Mouse (Mus musculus) limb, embryonic 14.5 days (tissue): ENCODE results near the gene Gtf2e1. TPM values are rescaled to one million over a fixed set of nuclear protein-coding genes. Genes with fewer than 3 reads are reported as not detected.

ENCODE experiments used
- ATAC-seq: fragments of 200-750 bp; cut with Nextera tagmentation; 2 replicates; pipeline ENCODE4 v1.8.0; 2017; ENCODE audit warnings: low read depth, moderate number of reproducible peaks, moderate TSS enrichment; ENCODE audit not compliant: low FRiP score
- DNase-seq: peaks from one replicate; pipeline ENCODE4 v3.0.0-alpha.2; 2015; ENCODE audit warnings: low spot score
- H3K27ac ChIP-seq: fragments of 300-500 bp; sonication (generic); replicated peaks from 2 replicates; pipeline ENCODE4 v1.5.1; 2014; ENCODE audit warnings: low read depth, mild to moderate bottlenecking, low read length, moderate library complexity, mixed read lengths
- H3K27me3 ChIP-seq: fragments of 300-500 bp; sonication (generic); 2 replicates; pipeline ENCODE4 v1.6.1; 2014; ENCODE audit warnings: low read length, mixed read lengths; ENCODE audit not compliant: control insufficient read depth, insufficient read depth
- H3K36me3 ChIP-seq: fragments of 300-500 bp; sonication (generic); 2 replicates; pipeline ENCODE4 v1.6.1; 2014; ENCODE audit warnings: mild to moderate bottlenecking, low read length, moderate library complexity, mixed read lengths; ENCODE audit not compliant: control insufficient read depth, insufficient read depth
- H3K4me1 ChIP-seq: fragments of 300-500 bp; sonication (generic); 2 replicates; pipeline ENCODE4 v1.6.1; 2014; ENCODE audit warnings: antibody characterized with exemption, low read length, mixed read lengths; ENCODE audit not compliant: control insufficient read depth, insufficient read depth
- H3K4me2 ChIP-seq: fragments of 300-500 bp; sonication (generic); replicated peaks from 2 replicates; pipeline ENCODE4 v1.6.1; 2014; ENCODE audit warnings: low read depth, mild to moderate bottlenecking, low read length, moderate library complexity; ENCODE audit not compliant: severe bottlenecking
- H3K4me3 ChIP-seq: fragments of 300-500 bp; sonication (generic); replicated peaks from 2 replicates; pipeline ENCODE4 v1.5.1; 2014; ENCODE audit warnings: low read length
- H3K9ac ChIP-seq: fragments of 300-500 bp; sonication (generic); 2 replicates; pipeline ENCODE4 v1.6.1; 2014; ENCODE audit warnings: mild to moderate bottlenecking, low read depth, low read length, moderate library complexity; ENCODE audit not compliant: severe bottlenecking
- H3K9me3 ChIP-seq: fragments of 300-500 bp; sonication (generic); 2 replicates; pipeline ENCODE4 v1.6.1; 2016; ENCODE audit warnings: low read length; ENCODE audit not compliant: control insufficient read depth
- POLR2A ChIP-seq: fragments of 200-500 bp; IDR thresholded peaks from 2 replicates; pipeline ENCODE4 v1.8.0; 2012; ENCODE audit warnings: inconsistent platforms, mild to moderate bottlenecking, moderate library complexity, borderline replicate concordance; ENCODE audit not compliant: insufficient read depth, insufficient read length; ENCODE audit errors: extremely low read depth
- WGBS: fragments of 180-500 bp; shearing (Covaris S2); extraction: QIAGEN DNeasy Blood & Tissue Kit; methylation state at CpG from one replicate; pipeline ENCODE4 v1.1.7; 2014; 5-methylcytosine and 5-hydroxymethylcytosine counted together
- polyA plus RNA-seq, 2 experiments: library from polyadenylated mRNA; depleted of rRNA in 1 of 2; stranded (reverse) in 1 of 2; unstranded in 1 of 2; fragments of >200 nt; fragmentation: Nextera tagmentation in 1 of 2; extraction: Ambion mirVana in 1 of 2; gene quantifications; 2 replicates each; pipeline versions ENCODE4 v1.2.1 to v1.2.3; 2012 to 2014

The Gtf2e1 gene
- 17.7 and 23.0 TPM in 2 replicates for polyA plus RNA-seq (2012; rRNA removed)
- polyA plus RNA-seq (2014; fragmentation: Nextera tagmentation; extraction: Ambion mirVana): 28.2 and 28.9 TPM in 2 replicates

DNA sequence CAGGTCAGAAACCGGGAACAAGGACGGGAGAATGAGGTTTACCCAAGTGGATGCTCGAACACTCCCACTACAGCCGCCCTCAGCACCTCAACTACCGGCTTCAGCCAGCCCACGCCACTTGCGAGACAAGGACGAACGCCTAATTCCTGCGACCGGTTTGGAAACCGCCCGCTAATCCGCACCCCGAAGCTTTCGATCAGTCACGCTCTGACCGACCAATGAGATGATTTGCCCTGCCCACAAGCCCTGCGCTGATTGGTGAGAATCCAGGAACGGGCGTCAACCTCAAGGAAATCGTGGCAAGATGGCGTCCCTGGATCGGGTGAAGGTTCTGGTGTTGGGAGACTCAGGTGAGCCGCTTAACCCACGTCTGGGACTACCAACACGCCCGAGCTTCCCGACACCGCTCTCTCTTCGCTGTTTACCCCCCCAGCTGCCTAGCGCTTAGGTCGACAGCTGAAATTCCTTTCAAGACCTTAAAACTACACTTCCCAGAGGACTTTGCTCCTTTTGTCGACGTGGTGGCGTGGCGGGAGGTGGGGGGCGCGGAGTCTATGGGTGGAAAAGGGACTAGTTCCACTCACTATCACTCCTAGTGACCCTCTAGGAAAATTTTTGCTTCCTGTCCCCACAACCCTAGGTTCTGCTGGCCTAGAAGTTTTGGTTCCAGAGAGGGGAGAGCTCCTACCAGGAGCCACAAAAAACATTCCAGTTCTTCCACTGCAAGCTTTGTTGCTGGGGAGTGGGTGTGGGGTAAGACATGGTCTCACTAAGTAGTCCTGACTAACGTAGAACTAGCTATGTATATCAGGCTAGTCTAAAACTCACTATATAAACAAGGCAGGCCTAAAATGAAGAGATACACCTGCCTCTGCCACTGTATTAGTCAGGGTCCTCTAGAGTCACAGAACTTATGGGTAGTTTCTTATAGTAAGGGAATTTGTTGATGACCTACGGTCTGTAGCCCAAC is at the start of gene Gtf2e1, which contains the start of gene Rabl3:
Gtf2e1 (minus strand) TSS at position 179 of the 970 bp plus-strand sequence.
Rabl3 (plus strand) TSS at position 275 of the 970 bp plus-strand sequence.
- ATAC-seq (peak; percentile 99), DNase-seq (peak; percentile 98)
- Histone ChIP-seq H3K4me1 (peaks cover 10% of the 10 kb centered on the region), H3K36me3 (peaks cover 11% of the 10 kb centered on the region; the same call in 1 of the 2 replicates), H3K4me3 (peak within 1 kb of the TSS; percentile 59), H3K27me3 (no peaks in the 10 kb centered on the region), H3K9me3 (no peaks in the 10 kb centered on the region), H3K4me2 (peak within 1 kb of the TSS; percentile 72), H3K9ac (peak within 1 kb of the TSS; percentile 76), H3K27ac (peak within 1 kb of the TSS; percentile 96)
- TF ChIP-seq POLR2A: peak; percentile 66; the same call in 1 of the 2 replicates
- WGBS: 2% methylated on average over 41 of the region's 41 CpGs

DNA sequence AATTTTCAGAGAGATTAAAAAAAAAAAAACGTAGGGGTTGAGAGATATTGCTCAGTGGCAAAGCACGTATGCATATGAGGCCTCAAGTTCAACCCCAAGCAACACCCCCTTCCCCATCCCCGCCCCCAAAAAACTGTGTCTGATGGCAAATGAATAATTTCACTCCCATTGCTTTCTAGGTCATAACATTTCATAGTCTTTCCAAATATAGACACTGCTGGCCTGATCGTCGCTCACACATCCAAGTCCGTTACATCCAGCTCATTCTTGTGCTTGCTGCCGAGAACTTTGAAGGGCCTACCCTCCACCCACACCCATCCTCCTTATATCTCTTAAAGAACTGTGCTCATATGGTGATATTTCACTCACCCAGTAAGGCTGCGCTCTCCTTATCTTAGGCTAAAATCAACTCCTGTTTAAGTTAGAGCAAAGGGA is 45.6 kb upstream of the Gtf2e1 start:
- ATAC-seq: no peak
- TF ChIP-seq POLR2A: no peak
- peaks cover 13% of the 10 kb centered on the region for H3K4me1 ChIP-seq
- H3K27ac ChIP-seq: no peak overlapping the region
- no peaks in the 10 kb centered on the region for H3K27me3 ChIP-seq
- H3K4me2 ChIP-seq: no peak overlapping the region
- no peaks in the 10 kb centered on the region for H3K9me3 ChIP-seq
- H3K36me3 ChIP-seq: no peaks in the 10 kb centered on the region
- 68% methylated on average over 8 of the region's 8 CpGs for WGBS
- no peak overlapping the region for H3K9ac ChIP-seq
- no peak for DNase-seq
- no peak overlapping the region for H3K4me3 ChIP-seq

DNA sequence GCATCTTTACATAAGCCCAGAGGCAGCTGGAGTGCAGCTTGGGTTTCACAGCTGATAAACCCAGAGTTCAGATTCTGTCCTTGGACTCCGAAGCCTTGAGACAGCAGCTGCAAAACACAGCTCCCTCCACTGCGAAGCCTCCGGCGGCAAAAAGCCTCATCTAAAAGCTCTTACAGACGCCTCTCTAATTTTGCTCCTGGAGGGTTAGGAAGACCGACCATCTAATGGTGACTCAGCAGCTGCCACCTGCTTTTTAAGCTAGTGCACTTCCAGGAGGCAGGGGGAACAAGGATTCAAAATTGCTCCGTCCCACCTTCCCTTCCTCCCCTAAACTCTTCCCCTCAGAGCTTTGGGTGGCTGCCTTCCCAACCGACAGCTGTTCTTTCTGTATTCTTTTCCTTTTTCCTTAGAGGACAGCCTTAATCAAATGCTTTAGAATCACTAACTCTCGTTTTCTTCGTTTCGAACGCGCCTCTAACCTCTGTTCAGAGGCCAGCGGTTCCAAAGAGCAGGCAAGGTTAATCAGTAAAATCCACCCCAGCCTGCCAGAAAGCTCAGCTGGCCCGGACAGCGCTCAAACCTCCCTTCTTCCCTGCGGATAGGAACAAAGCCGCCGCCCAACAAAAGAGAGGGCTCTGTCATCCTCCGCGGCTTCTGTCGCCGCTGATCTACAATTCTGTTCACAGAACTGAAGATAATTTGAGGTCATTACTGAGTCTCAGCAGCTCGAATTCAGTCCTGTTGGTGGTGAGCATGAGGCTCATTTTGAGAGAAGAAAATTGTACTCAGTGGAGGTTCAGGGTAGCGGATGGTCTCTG is 44.8 kb upstream of the Gtf2e1 start:
- Histone ChIP-seq H3K4me3 (peak overlapping the region; percentile 24), H3K27me3 (no peaks in the 10 kb centered on the region), H3K4me2 (peak overlapping the region; percentile 43), H3K27ac (peak overlapping the region; percentile 10; the same call in 1 of the 2 replicates), H3K4me1 (peaks cover 13% of the 10 kb centered on the region), H3K36me3 (no peaks in the 10 kb centered on the region), H3K9me3 (no peaks in the 10 kb centered on the region), H3K9ac (peak overlapping the region; percentile 36; the same call in 1 of the 2 replicates)
- WGBS: 6% methylated on average over 25 of the region's 25 CpGs
- no peak for TF ChIP-seq POLR2A
- DNase-seq: peak; percentile 52
- ATAC-seq: peak; percentile 81

DNA sequence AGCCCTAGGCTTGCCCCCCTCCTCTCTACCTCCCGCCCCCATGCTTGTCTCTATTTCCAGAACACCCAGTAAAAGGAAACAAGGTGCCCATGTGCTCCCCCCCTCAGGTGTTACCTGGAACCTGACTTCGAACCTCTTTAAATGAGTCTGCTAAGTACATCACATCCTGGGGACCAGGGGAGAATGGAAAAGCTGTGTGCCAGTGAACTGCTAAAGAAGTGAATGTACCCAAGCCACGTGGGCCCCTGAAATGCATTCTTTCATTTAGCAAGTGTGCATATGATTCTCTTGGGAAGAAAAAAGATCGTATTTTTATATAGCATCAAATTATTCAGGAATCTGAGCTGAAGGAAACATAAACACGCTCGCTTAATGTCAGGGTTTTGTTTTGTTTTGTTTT is 44.2 kb upstream of the Gtf2e1 start:
- DNase-seq: peak; percentile 29
- TF ChIP-seq POLR2A: no peak
- no peak overlapping the region for H3K27ac ChIP-seq
- peak overlapping the region; percentile 43 for H3K4me2 ChIP-seq
- H3K4me1 ChIP-seq: peaks cover 13% of the 10 kb centered on the region
- H3K9me3 ChIP-seq: no peaks in the 10 kb centered on the region
- peak overlapping the region; percentile 24; the same call in 1 of the 2 replicates for H3K4me3 ChIP-seq
- no peak overlapping the region for H3K9ac ChIP-seq
- no peak for ATAC-seq
- WGBS: 28% methylated on average over 6 of the region's 6 CpGs
- no peaks in the 10 kb centered on the region for H3K27me3 ChIP-seq
- no peaks in the 10 kb centered on the region for H3K36me3 ChIP-seq

DNA sequence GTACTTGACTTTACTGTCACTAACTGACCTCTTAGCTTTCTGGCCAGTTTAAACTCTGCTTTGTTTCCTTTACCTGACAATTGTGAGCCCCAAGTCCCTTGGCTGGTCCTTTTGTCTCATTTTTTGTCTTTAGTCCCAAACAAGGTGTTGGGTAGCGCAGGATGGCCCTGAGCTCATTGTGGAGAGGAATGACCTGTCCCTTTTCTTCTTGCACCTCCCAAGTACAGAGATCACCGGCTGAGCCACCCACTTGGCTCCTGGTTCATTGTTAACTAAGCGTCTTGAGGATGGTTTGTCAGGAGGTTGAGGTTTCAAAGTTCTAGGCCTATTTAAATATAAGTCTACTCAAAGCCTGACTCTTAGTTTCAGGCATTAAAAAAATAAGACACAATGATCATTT is 43.7 kb upstream of the Gtf2e1 start:
- WGBS: 88% methylated on average over 3 of the region's 3 CpGs

More for the DNA sequence above, 43.7 kb upstream of the Gtf2e1 start:
- Histone ChIP-seq H3K36me3 (no peaks in the 10 kb centered on the region), H3K9ac (no peak overlapping the region), H3K4me1 (peaks cover 13% of the 10 kb centered on the region), H3K9me3 (no peaks in the 10 kb centered on the region), H3K27ac (no peak overlapping the region), H3K4me3 (no peak overlapping the region), H3K4me2 (no peak overlapping the region), H3K27me3 (no peaks in the 10 kb centered on the region)
- ATAC-seq: no peak
- DNase-seq: no peak
- no peak for TF ChIP-seq POLR2A
